ENCODE assay signal across 10 mouse cellular contexts in the genomic region with DNA sequence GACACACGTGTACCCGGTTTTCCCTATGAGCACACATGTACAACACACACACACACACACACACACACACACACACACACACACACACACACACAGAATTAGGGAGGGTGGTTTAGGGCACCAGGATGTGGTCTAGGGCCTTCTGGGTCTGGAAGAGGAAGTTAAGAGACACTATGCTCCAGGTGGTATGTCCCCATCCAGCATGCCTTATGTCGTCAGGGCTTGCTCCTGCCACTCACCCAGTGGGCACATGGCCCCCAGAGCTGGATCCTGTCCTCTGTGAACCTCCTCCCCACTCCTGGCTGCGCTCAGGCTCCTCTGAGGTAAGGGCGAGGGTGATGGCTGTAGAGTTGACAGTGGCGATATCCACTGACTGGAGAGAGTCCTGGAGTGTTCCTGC. TPM values are rescaled to one million over a fixed set of nuclear protein-coding genes. Genes with fewer than 3 reads are reported as not detected.
A peak's percentile ranks its signal among the peaks of the same experiment; 100 is the strongest.
DNase-seq lines count a peak whose midpoint lies in the region; ATAC-seq and TF ChIP-seq lines count a peak whose summit lies in the region.
"Had no signal": no experiment of that assay in that cellular context is flagged by ENCODE, and none has a peak within 500 bp of the region (broad histone marks: within the 10 kb centered on the region; RNA-seq: fewer than 3 reads in every experiment).

No protein-coding gene starts in this region.

- TF ChIP-seq POLR2A in small intestine, adult 2 months (IDR thresholded peaks at IDR 0.05; ENCODE audit: low read depth, low read length): no peak

- no peaks in the 10 kb centered on the region for H3K9me3 ChIP-seq in heart, embryonic 11.5 days (replicated peaks; ENCODE audit: control insufficient read depth, low read length)
- H3K9me3 ChIP-seq: lung, embryonic 15.5 days had no signal

- peak; percentile 84 for DNase-seq in 416B (ENCODE audit: low read depth)
- peak; percentile 68 for DNase-seq in B cell, adult 2 months
- no peak for DNase-seq in gastrocnemius, postnatal 25 days
- DNase-seq in yolk sac, embryonic 10.5 days (ENCODE audit: low spot score): no peak
- DNase-seq: gastrocnemius, postnatal 10 days had no signal

- TF ChIP-seq CTCF in small intestine, adult 2 months (IDR thresholded peaks at IDR 0.05; ENCODE audit: extremely low read depth, insufficient read length, insufficient replicate concordance, low read depth, low read length): no peak

- no peak overlapping the region for H3K9ac ChIP-seq in heart, embryonic 11.5 days (ENCODE audit: low read depth, low read length)
- H3K9ac ChIP-seq: lung, embryonic 15.5 days had no signal

- ATAC-seq in hematopoietic stem cell, adult 5-6 weeks (replicated peaks in 1 of 2; ENCODE audit: insufficient read depth in 1 of 2, low FRiP score in 2 of 2, low TSS enrichment in 1 of 2, low read depth in 1 of 2, poor library complexity in 2 of 2, severe bottlenecking in 2 of 2): peak; percentile 81 to 87
- ATAC-seq in heart, embryonic 11.5 days (replicated peaks; ENCODE audit: insufficient number of reproducible peaks, low FRiP score, low TSS enrichment): no peak

- WGBS in small intestine, adult 2 months: 80% methylated on average over 6 of the region's 6 CpGs
- WGBS in heart, embryonic 11.5 days (ENCODE audit: insufficient replicate concordance): 79% methylated on average over 6 of the region's 6 CpGs

- no peaks in the 10 kb centered on the region for H3K27me3 ChIP-seq in small intestine, adult 2 months (ENCODE audit: control insufficient read depth, insufficient read depth, low read length)
- no peaks in the 10 kb centered on the region for H3K27me3 ChIP-seq in heart, embryonic 11.5 days (ENCODE audit: control insufficient read depth, insufficient read depth, low read length)
- H3K27me3 ChIP-seq: lung, embryonic 15.5 days had no signal

- no peak overlapping the region for H3K4me2 ChIP-seq in heart, embryonic 11.5 days
- H3K4me2 ChIP-seq: lung, embryonic 15.5 days had no signal

- H3K4me3 ChIP-seq in small intestine, adult 2 months (ENCODE audit: low read depth, low read length): peak overlapping the region; percentile 10; the same call in 1 of the 2 replicates
- H3K4me3 ChIP-seq in heart, embryonic 11.5 days (ENCODE audit: low read depth, low read length): no peak overlapping the region
- H3K4me3 ChIP-seq: lung, embryonic 15.5 days had no signal

- no peak overlapping the region for H3K27ac ChIP-seq in small intestine, adult 2 months (ENCODE audit: insufficient read depth, low read depth, low read length)
- H3K27ac ChIP-seq in heart, embryonic 11.5 days (ENCODE audit: low read depth, low read length): no peak overlapping the region
- H3K27ac ChIP-seq: kidney, postnatal 0 days; lung, embryonic 15.5 days had no signal

- H3K36me3 ChIP-seq in small intestine, adult 2 months (ENCODE audit: control insufficient read depth, insufficient read depth, low read length): no peaks in the 10 kb centered on the region
- peaks cover 8% of the 10 kb centered on the region for H3K36me3 ChIP-seq in heart, embryonic 11.5 days (ENCODE audit: control insufficient read depth, insufficient read depth, low read length)
- H3K36me3 ChIP-seq: lung, embryonic 15.5 days had no signal

- peaks cover 10% of the 10 kb centered on the region for H3K4me1 ChIP-seq in small intestine, adult 2 months (ENCODE audit: control insufficient read depth, insufficient read depth, insufficient read length, low read length)
- peaks cover 17% of the 10 kb centered on the region for H3K4me1 ChIP-seq in heart, embryonic 11.5 days (ENCODE audit: control insufficient read depth, insufficient read depth, low read length)

RNA-seq across cellular contexts. Expression of a gene that starts 21.2 kb away (rescaled TPM):
- total RNA-seq in hematopoietic stem cell, adult 5-6 weeks (2017): 2.6 and 6.6 TPM in 2 replicates
- polyA plus RNA-seq in small intestine, adult 2 months (2012; rRNA removed): 2.4 and 5.3 TPM in 2 replicates
- 1 to 10 TPM; 1.7 to 2.3 TPM for total RNA-seq in gastrocnemius, postnatal 25 days (2021)
- polyA plus RNA-seq in heart, embryonic 11.5 days (2014; fragmentation: Nextera tagmentation; extraction: Ambion mirVana): 3.9 and 5.4 TPM in 2 replicates

Comparison
In these comparisons a context has a peak if more than half of its experiments do, and no peak if none do; other contexts are left out.
1. DNase-seq: peak in 416B (single experiment) and B cell, adult 2 months (2 of 2); none in gastrocnemius, postnatal 25 days (single experiment) and yolk sac, embryonic 10.5 days (single experiment).